Mouse (Mus musculus) WW6 (cell line): Measurements from ENCODE around the gene Fank1.
"Not testable (repeated sequence)": the region's sequence is repeated elsewhere in the genome, so short reads cannot be mapped to it uniquely, and the experiment has no call there.

Source experiments
- DNase-seq: peaks from one replicate; pipeline ENCODE4 v3.0.0-alpha.2; 2013; ENCODE audit warnings: low read depth, low spot score

Fank1 gene

GRCm38 (mm10) chr7:133828514-133828913, 51.9 kb downstream of the Fank1 start:
- no peak for DNase-seq

GRCm38 (mm10) chr7:133829579-133829978, 52.9 kb downstream of the Fank1 start:
- DNase-seq: no peak

- no peak for DNase-seq
Measured at GRCm38 (mm10) chr7:133839546-133839945, 62.9 kb downstream of the Fank1 start.

GRCm38 (mm10) chr7:133842079-133842478, 65.4 kb downstream of the Fank1 start:
- DNase-seq: no peak

- no peak for DNase-seq
Measured at GRCm38 (mm10) chr7:133847175-133847574, 70.5 kb downstream of the Fank1 start.

- no peak for DNase-seq
Measured at GRCm38 (mm10) chr7:133848180-133848579, 71.5 kb downstream of the Fank1 start.

- DNase-seq: no peak
Measured at GRCm38 (mm10) chr7:133850735-133851134, 74.1 kb downstream of the Fank1 start.

GRCm38 (mm10) chr7:133856278-133856677, 79.6 kb downstream of the Fank1 start:
- DNase-seq: peak; percentile 34

- DNase-seq: no peak
Measured at GRCm38 (mm10) chr7:133858506-133858905, 81.8 kb downstream of the Fank1 start.

- DNase-seq: no peak
Measured at GRCm38 (mm10) chr7:133859548-133859947, 82.9 kb downstream of the Fank1 start.

- DNase-seq: no peak
Measured at GRCm38 (mm10) chr7:133862233-133862632, 85.6 kb downstream of the Fank1 start.

GRCm38 (mm10) chr7:133862723-133863122, 86.1 kb downstream of the Fank1 start:
- no peak for DNase-seq

GRCm38 (mm10) chr7:133863151-133863550, 86.5 kb downstream of the Fank1 start:
- no peak for DNase-seq

GRCm38 (mm10) chr7:133863684-133864083, 87.0 kb downstream of the Fank1 start:
- DNase-seq: no peak

- no peak for DNase-seq
Measured at GRCm38 (mm10) chr7:133870265-133870664, 93.6 kb downstream of the Fank1 start.

- DNase-seq: no peak
Measured at GRCm38 (mm10) chr7:133872701-133873100, 96.0 kb downstream of the Fank1 start.

- DNase-seq: no peak
Measured at GRCm38 (mm10) chr7:133876139-133876538, 99.5 kb downstream of the Fank1 start.

- DNase-seq: no peak
Measured at GRCm38 (mm10) chr7:133876646-133877342, 100.1 kb downstream of the Fank1 start.

GRCm38 (mm10) chr7:133879761-133880160, 103.1 kb downstream of the Fank1 start:
- no peak for DNase-seq

GRCm38 (mm10) chr7:133884759-133885431, 108.2 kb downstream of the Fank1 start:
- DNase-seq: not testable (repeated sequence)

- DNase-seq: no peak
Measured at GRCm38 (mm10) chr7:133888926-133889920, 112.6 kb downstream of the Fank1 start.

- no peak for DNase-seq
Measured at GRCm38 (mm10) chr7:133889986-133890385, 113.3 kb downstream of the Fank1 start.
